Mouse (Mus musculus) cerebellum, postnatal 14 days (tissue): ENCODE data around the gene Rgl1.

Experiments used
- DNase-seq, 2 experiments: peaks; one replicate each; pipeline ENCODE4 v3.0.0; 2021; ENCODE audit warnings: mixed read lengths in 2 of 2

The Rgl1 gene

GRCm38 (mm10) chr1:152542747-152543378 is 223.3 kb downstream of the Rgl1 start:
- DNase-seq = no peak

- no peak for DNase-seq
Observed at GRCm38 (mm10) chr1:152540304-152540887, 225.8 kb downstream of the Rgl1 start.

GRCm38 (mm10) chr1:152538817-152539216 is 227.3 kb downstream of the Rgl1 start:
- DNase-seq = no peak

GRCm38 (mm10) chr1:152537186-152537585 is 229.0 kb downstream of the Rgl1 start:
- no peak for DNase-seq

- DNase-seq = no peak
Observed at GRCm38 (mm10) chr1:152536416-152537018, 229.6 kb downstream of the Rgl1 start.

- no peak for DNase-seq
Observed at GRCm38 (mm10) chr1:152534531-152534930, 231.6 kb downstream of the Rgl1 start.

GRCm38 (mm10) chr1:152531498-152531897 is 234.7 kb downstream of the Rgl1 start:
- DNase-seq = no peak

- DNase-seq = no peak
Observed at GRCm38 (mm10) chr1:152528778-152529177, 237.4 kb downstream of the Rgl1 start.

GRCm38 (mm10) chr1:152528214-152528613 is 237.9 kb downstream of the Rgl1 start:
- no peak for DNase-seq

GRCm38 (mm10) chr1:152526154-152526553 is 240.0 kb downstream of the Rgl1 start:
- no peak for DNase-seq

- DNase-seq = peak; percentile 83 to 85
Observed at GRCm38 (mm10) chr1:152524987-152525648, 241.0 kb downstream of the Rgl1 start.

GRCm38 (mm10) chr1:152524098-152524892 is 241.9 kb downstream of the Rgl1 start:
- no peak for DNase-seq

- no peak for DNase-seq
Observed at GRCm38 (mm10) chr1:152523292-152523691, 242.9 kb downstream of the Rgl1 start.

GRCm38 (mm10) chr1:152522226-152522625 is 243.9 kb downstream of the Rgl1 start:
- DNase-seq = no peak

GRCm38 (mm10) chr1:152520798-152521575 is 245.2 kb downstream of the Rgl1 start:
- peak; percentile 51 to 75 for DNase-seq

- DNase-seq = no peak
Observed at GRCm38 (mm10) chr1:152518971-152519370, 247.2 kb downstream of the Rgl1 start.

GRCm38 (mm10) chr1:152517057-152517570 is 249.0 kb downstream of the Rgl1 start:
- no peak for DNase-seq

GRCm38 (mm10) chr1:152514256-152514655 is 251.9 kb downstream of the Rgl1 start:
- no peak for DNase-seq

- peak in 1 of 2 experiments; percentile 12 for DNase-seq
Observed at GRCm38 (mm10) chr1:152511237-152511636, 254.9 kb downstream of the Rgl1 start.

GRCm38 (mm10) chr1:152508481-152509220 is 257.5 kb downstream of the Rgl1 start:
- DNase-seq = no peak

GRCm38 (mm10) chr1:152506726-152507125 is 259.4 kb downstream of the Rgl1 start:
- DNase-seq = no peak
